Mouse (Mus musculus): ENCODE results near the gene Spdl1.
"Not testable (repeated sequence)": the region's sequence is repeated elsewhere in the genome, so short reads cannot be mapped to it uniquely, and the experiment has no call there.

Gene Spdl1

DNA sequence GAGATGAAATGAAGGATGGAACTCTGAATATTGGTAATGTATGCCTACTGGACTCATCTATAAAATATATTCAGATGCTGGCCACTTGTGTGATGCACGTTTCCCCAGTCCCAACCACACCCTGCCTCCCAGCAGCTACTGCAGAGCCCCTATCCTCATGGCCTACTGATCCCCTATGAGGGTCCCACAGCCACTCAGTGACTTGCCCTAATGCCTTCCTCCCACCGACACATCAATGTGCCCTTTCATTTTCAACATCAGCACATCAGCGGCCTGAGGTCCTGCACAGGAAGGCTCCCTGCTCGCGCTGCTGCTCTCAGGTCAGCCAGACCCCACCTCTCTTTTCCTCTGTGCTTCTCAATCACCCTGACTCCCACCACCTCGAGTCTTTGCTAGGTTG lies 19.1 kb downstream of the Spdl1 start:
- intact Hi-C loops (cut with DNase I): loop anchor here (5.0 to 10.0 kb wide), 3 partner anchors 497 to 660 kb away; no protein-coding TSS in a partner anchor

- intact Hi-C loops (cut with DNase I): not testable (repeated sequence)
These were observed 28.4 kb downstream of the Spdl1 start for GRCm38 (mm10) chr11:34805026-34805425.

GRCm38 (mm10) chr11:34798066-34798465 lies 35.4 kb downstream of the Spdl1 start:
- intact Hi-C loops (cut with DNase I): not testable (repeated sequence)

GRCm38 (mm10) chr11:34796097-34796496 lies 37.3 kb downstream of the Spdl1 start:
- intact Hi-C loops (cut with DNase I): loop anchor here (2.0 kb wide), 1 partner anchor 481 kb away; the partner anchor contains the start of gene Fam196b

DNA sequence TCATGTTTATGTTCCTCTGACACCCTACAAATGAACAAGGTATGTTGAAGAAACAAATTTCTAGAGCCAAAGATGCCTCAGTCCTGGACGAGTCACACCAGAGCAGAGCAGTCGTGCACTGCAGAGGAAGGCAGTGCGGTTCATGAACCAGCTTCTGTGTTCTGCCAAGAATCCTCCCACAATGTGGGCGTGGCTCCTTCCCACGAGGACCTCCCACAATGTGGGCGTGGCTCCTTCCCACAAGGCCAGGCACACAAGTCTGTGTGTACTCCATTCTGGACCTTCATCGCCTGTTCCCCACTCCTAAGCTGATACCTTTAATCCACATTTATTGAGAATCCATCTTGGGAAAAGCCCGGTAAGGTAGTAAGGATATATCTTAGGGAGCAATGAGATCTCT lies 41.6 kb downstream of the Spdl1 start:
- intact Hi-C loops (cut with DNase I): no loop called here

DNA sequence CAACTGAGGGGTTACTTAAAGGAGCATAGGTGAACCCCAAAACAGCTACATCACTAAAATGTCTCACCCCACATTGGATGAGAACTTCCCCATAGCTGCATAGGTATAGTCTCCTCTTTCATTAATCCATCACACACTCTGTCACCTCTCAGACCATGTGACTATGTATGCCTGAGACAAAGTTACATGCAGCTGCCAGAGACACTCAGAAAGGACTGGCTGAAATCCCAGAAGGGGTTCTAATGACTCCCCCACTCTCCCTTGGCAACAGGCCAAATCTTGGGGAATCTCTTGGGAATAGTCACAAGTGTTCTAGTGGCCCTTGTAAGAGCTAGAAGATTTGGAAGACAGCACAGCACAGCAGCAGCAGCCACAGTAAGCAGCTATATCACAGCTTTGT lies 48.6 kb downstream of the Spdl1 start:
- intact Hi-C loops (cut with DNase I): no loop called here

DNA sequence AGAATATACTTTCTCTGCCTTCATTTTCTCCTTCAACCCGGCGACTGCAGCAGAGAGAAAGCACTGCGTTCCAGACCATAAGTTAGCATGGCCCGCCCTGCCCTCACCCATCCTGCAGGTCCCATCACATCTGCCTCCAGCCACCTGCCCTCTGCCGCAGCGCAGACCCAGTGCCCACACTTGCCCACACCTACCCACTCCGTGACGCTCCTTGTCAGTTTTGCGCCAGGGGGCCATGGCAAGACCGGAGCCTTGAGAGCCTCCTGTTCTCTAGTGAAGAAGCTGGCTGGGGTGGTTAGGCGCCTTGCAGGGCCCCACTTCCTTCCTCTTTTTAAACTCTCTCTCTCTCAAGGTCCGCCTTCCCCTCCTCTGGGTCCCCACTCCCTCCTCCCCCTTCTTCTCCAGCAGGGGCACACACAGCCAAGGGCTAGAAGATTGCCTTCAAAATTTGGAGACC lies 49.8 kb downstream of the Spdl1 start, which contains the start of gene Dock2:
Gene Dock2, minus strand, starts transcription at position 306 of the 457 bp plus-strand sequence.
- intact Hi-C loops (cut with DNase I): no loop called here

DNA sequence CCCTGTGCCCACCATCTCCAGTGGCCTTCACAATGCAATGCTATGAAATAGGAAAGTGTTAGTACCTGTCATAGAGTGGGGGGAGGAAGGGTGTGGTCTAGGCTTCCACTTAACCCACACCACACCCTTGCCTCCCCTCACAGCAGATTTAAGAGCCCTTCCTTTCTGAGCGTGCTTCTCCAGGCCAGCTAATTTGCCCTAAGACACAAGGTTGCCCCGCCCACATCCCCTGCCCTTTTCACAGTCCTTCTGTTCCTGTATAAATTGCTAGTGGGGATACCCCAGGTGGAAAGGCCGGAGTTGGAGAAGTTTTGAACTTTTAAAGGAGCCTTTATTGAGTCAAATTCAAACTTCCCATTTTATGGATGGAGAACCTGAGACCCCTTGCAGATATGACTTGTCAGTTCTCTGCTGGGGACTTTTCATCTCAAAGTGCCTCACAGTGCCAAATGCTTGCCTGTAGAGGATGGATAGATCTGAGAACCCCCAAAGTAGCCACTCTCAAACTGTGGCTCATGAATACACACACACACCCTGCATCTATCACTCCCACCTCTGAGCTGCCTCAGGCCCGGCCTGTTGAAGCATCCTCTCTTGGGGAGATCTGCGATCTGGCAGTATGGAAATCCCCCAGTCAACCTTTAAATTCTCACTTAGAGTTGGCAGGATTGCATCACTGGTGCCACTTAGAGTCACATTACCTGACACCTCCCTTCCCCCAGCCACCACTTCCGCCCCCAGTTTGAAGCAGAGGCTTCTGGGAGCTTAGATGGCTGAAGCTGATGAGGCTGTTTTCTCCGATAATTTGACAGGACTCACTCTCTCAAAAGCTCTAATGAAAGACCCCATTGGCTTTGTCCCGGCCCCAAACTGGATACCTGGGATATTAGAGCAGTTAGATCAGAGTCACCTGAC lies 50.7 kb downstream of the Spdl1 start:
- intact Hi-C loops (cut with DNase I): no loop called here

- intact Hi-C loops (cut with DNase I): no loop called here
These were observed 52.7 kb downstream of the Spdl1 start for GRCm38 (mm10) chr11:34780786-34781185.

DNA sequence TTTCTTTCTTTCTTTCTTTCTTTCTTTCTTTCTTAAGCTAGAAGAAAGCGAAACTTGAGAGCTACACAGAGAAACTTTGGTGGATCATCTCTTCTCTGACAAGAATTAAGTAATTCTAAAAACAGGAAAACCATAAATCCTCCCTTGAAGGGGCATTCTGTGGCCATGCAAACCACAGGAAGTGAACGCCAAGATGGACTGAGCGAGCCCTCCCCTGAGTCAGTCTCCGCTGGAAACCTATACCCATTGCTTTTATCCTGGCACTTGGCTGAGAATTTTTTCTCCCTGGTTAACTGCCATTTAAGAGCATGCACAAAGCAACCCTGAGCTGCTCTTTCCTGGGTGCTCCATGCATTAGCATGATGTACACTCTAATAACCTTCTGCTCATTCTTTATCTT lies 53.5 kb downstream of the Spdl1 start:
- intact Hi-C loops (cut with DNase I): no loop called here

DNA sequence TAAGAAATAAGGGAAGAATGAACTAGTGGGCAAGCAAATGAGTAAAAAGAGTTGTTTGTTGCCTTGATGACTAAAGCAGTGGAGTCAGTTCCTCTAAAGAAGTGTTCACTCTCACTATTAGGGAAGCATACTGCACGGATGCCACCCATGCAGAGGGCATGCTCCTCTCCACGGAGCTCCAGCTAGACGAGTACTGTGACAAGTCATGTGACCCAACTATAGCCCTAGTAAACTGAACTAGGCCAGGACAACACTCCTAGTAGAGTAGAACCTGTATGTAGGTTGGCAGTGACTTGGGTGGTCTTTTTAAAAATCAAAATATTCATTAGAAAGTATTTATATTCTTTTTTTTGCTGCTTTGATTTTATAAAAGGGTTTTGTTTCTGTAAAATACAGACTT lies 55.1 kb downstream of the Spdl1 start:
- intact Hi-C loops (cut with DNase I): no loop called here

DNA sequence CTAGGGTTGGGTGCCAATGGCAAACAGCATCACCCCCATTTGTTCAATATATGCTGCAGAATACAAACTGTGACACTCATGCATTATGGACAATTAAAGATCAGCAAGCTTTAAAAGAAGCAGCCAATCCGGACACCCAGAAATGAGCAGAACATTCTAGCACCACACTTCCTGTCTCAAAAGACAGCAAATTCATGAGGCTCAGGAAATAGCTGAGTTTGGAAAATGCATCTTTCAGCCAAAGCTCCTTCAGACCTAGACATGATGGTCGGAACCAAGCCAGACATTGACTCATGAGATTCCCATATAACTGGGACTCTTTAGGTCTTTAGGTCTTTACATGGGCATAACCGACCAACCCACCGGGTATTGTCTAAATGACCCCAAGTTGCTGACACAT lies 55.9 kb downstream of the Spdl1 start:
- intact Hi-C loops (cut with DNase I): no loop called here

DNA sequence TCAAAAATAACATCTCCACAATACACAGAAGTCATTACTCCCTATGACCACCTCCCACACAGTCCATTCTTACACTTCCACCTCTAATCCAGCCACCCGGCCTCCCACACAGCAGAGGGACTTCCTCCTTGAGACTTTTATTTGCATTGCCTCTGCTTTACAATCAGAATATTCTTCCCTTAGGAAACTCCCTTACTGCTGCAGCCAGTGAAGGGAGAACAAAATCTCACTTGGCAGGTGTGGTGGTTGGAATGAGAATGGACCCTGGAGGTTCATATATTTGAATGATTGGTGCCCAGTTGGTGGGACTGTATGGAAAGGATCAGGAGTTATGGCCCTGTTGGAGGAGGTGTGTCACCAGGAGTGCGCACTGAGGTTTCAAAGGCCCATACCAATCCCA lies 57.4 kb downstream of the Spdl1 start:
- intact Hi-C loops (cut with DNase I): no loop called here

- intact Hi-C loops (cut with DNase I): no loop called here
These were observed 58.8 kb downstream of the Spdl1 start for GRCm38 (mm10) chr11:34774636-34775035.

- intact Hi-C loops (cut with DNase I): no loop called here
These were observed 60.0 kb downstream of the Spdl1 start for GRCm38 (mm10) chr11:34773304-34773895.

- intact Hi-C loops (cut with DNase I): no loop called here
These were observed 62.0 kb downstream of the Spdl1 start for GRCm38 (mm10) chr11:34771221-34771986.

DNA sequence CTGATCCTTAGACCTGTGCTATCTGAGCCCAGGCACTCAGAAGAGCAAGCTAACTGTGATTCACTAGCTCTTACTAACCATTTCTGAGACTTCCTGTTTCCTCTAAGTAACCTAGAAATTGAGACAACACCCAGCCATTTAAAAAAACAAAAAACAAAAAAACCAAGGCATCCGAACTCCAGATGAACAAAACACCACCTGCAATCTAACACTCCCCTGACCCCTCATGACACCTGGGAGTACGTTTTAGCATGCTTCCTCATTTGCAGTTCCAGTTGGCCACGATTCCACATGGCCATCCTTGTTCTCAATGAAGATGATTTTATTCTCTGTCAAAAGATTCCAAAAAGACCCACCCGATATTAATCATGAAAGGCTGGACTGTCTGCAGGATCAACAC lies 62.8 kb downstream of the Spdl1 start:
- intact Hi-C loops (cut with DNase I): no loop called here

- intact Hi-C loops (cut with DNase I): no loop called here
These were observed 63.5 kb downstream of the Spdl1 start for GRCm38 (mm10) chr11:34769946-34770345.

DNA sequence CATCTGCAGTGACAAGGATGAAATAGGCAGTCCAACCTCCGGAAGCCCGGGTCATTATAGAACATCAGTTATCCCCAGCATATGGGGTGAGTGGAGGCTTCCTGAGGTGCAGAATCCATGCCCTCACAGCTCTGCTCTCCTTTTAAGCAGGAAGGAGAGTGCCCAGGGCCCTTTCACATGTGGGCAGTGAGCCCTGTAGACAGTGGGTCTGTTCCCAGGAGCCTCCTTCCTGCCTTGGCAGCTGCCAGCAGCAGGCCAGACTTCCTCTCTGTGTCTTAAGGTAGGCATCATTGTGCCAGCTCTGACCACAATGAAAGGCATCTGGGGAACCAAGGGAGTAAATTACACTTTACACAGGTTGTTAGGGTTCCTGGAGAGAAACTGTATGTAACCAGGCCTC lies 64.0 kb downstream of the Spdl1 start:
- intact Hi-C loops (cut with DNase I): no loop called here

DNA sequence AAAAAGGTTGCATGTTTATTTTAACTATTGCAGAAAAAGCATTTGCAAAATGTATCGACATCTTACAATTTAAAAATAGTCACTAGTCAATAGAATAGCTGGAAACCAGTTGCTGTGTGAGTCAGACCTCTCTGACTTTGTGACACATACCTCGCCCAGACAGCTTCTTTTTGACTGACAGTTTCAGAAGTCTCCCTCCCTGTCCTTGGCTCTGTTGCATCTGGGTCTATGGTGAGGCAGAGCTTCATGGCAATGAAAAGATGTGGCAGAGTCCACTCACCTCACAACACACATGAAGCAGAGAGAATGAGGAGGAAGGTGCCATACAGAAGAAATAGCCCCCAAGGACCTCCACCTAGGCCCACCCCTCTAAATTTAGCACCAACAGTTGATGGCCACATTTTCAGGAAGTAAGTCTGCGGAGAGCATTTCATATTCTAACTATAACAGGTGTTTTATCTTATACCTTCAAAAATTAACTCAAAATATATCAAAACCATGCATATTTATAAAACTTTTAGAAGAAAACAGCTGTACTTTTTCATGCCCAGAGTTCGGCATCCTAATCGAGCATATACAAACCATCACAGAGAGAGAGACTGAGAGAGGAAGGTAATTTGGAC lies 69.6 kb downstream of the Spdl1 start:
- intact Hi-C loops (cut with DNase I): no loop called here

- intact Hi-C loops (cut with DNase I): no loop called here
These were observed 70.8 kb downstream of the Spdl1 start for GRCm38 (mm10) chr11:34762570-34763127.

Data from adrenal gland (tissue).